Mouse (Mus musculus) spleen, adult 2 months (tissue): ENCODE results near the gene Washc2. TPM values are rescaled to one million over a fixed set of nuclear protein-coding genes. Genes with fewer than 3 reads are reported as not detected.
"Not testable (repeated sequence)": the region's sequence is repeated elsewhere in the genome, so short reads cannot be mapped to it uniquely, and the experiment has no call there.

ENCODE experiments used
- DNase-seq, 2 experiments: peaks; one replicate each; pipeline versions ENCODE4 v3.0.0 to v3.0.0-alpha.2; 2012 to 2021; ENCODE audit warnings: low spot score in 2 of 2, low read depth in 1 of 2
- H3K27ac ChIP-seq: fragments of 200-500 bp; 2 replicates; pipeline ENCODE4 v1.5.1; 2012; ENCODE audit warnings: low read length, inconsistent platforms; ENCODE audit not compliant: insufficient read depth
- H3K27me3 ChIP-seq: fragments of 200-500 bp; 2 replicates; pipeline ENCODE4 v1.6.1; 2012; ENCODE audit warnings: mild to moderate bottlenecking, moderate library complexity, low read length, inconsistent platforms; ENCODE audit not compliant: control insufficient read depth, insufficient read depth
- H3K36me3 ChIP-seq: fragments of 200-500 bp; 2 replicates; pipeline ENCODE4 v1.6.1; 2012; ENCODE audit warnings: mild to moderate bottlenecking, low read length, inconsistent platforms; ENCODE audit not compliant: control insufficient read depth, insufficient read depth
- H3K4me1 ChIP-seq: fragments of 200-500 bp; 2 replicates; pipeline ENCODE4 v1.6.1; 2011; ENCODE audit warnings: inconsistent platforms; ENCODE audit not compliant: control insufficient read depth, insufficient read depth, insufficient read length
- H3K4me3 ChIP-seq: fragments of 200-500 bp; 2 replicates; pipeline ENCODE4 v1.5.1; 2011; ENCODE audit warnings: mild to moderate bottlenecking, inconsistent platforms; ENCODE audit not compliant: insufficient read depth, insufficient read length; ENCODE audit errors: extremely low read depth
- CTCF ChIP-seq: fragments of 200-500 bp; IDR thresholded peaks from 2 replicates; pipeline ENCODE4 v1.5.1; 2011; ENCODE audit warnings: mild to moderate bottlenecking, inconsistent platforms; ENCODE audit not compliant: insufficient read depth, insufficient read length, insufficient replicate concordance; ENCODE audit errors: extremely low read depth
- POLR2A ChIP-seq: fragments of 200-500 bp; IDR thresholded peaks from 2 replicates; pipeline ENCODE4 v1.6.1; 2011; ENCODE audit warnings: low read depth, low read length, inconsistent platforms
- WGBS: fragments of 180-500 bp; shearing (Covaris S2); methylation state at CpG from one replicate; pipeline ENCODE4 v1.1.7; 2018; 5-methylcytosine and 5-hydroxymethylcytosine counted together
- polyA plus RNA-seq: library from polyadenylated mRNA; depleted of rRNA; stranded (reverse); fragments of >200 nt; gene quantifications from 2 replicates; pipeline ENCODE4 v1.2.3, GENCODE M21; 2012

Gene Washc2
- polyA plus RNA-seq, 1 experiment: 46.6 TPM

- Histone ChIP-seq H3K27me3 (no peaks in the 10 kb centered on the region), H3K4me3 (no peak overlapping the region), H3K4me1 (no peaks in the 10 kb centered on the region), H3K27ac (peak overlapping the region; percentile 55), H3K36me3 (peaks cover 32% of the 10 kb centered on the region)
- WGBS: 61% methylated on average over 11 of the region's 11 CpGs
- DNase-seq: no peak
- no peak for TF ChIP-seq POLR2A
- no peak for TF ChIP-seq CTCF
Measured at GRCm38 (mm10) chr6:116227767-116228166, 19.9 kb downstream of the Washc2 start.

- Histone ChIP-seq H3K4me1 (no peaks in the 10 kb centered on the region), H3K36me3 (peaks cover 27% of the 10 kb centered on the region), H3K27ac (no peak overlapping the region), H3K27me3 (no peaks in the 10 kb centered on the region), H3K4me3 (no peak overlapping the region)
- TF ChIP-seq POLR2A: no peak
- TF ChIP-seq CTCF: peak; percentile 90
- 58% methylated on average over 12 of the region's 12 CpGs for WGBS
- peak; percentile 19 to 63 for DNase-seq
Measured at GRCm38 (mm10) chr6:116228785-116229525, 21.1 kb downstream of the Washc2 start.

- DNase-seq, H3K4me1 ChIP-seq, H3K27ac ChIP-seq, H3K27me3 ChIP-seq, H3K4me3 ChIP-seq: not testable (repeated sequence)
- WGBS: 87% methylated on average over 2 of the region's 2 CpGs
- peaks cover 30% of the 10 kb centered on the region for H3K36me3 ChIP-seq
Measured at GRCm38 (mm10) chr6:116234821-116235220, 27.0 kb downstream of the Washc2 start.

GRCm38 (mm10) chr6:116235336-116235735, 27.5 kb downstream of the Washc2 start:
- Histone ChIP-seq H3K4me3 (no peak overlapping the region), H3K27ac (no peak overlapping the region), H3K4me1 (no peaks in the 10 kb centered on the region), H3K27me3 (no peaks in the 10 kb centered on the region), H3K36me3 (peaks cover 31% of the 10 kb centered on the region)
- TF ChIP-seq POLR2A (no peak), CTCF (no peak)
- WGBS: 93% methylated on average over 5 of the region's 5 CpGs
- no peak for DNase-seq

- 90% methylated on average over 5 of the region's 5 CpGs for WGBS
- no peak overlapping the region for H3K4me3 ChIP-seq
- no peak for TF ChIP-seq CTCF
- no peak for TF ChIP-seq POLR2A
- no peak overlapping the region for H3K27ac ChIP-seq
- H3K4me1 ChIP-seq: no peaks in the 10 kb centered on the region
- H3K36me3 ChIP-seq: peaks cover 29% of the 10 kb centered on the region
- DNase-seq: no peak
- no peaks in the 10 kb centered on the region for H3K27me3 ChIP-seq
Measured at GRCm38 (mm10) chr6:116238083-116238482, 30.2 kb downstream of the Washc2 start.

- H3K4me1 ChIP-seq: no peaks in the 10 kb centered on the region
- no peak for DNase-seq
- no peak overlapping the region for H3K27ac ChIP-seq
- no peak overlapping the region for H3K4me3 ChIP-seq
- peaks cover 32% of the 10 kb centered on the region for H3K36me3 ChIP-seq
- no peak for TF ChIP-seq CTCF
- no peak for TF ChIP-seq POLR2A
- no peaks in the 10 kb centered on the region for H3K27me3 ChIP-seq
- 66% methylated on average over 2 of the region's 2 CpGs for WGBS
Measured at GRCm38 (mm10) chr6:116240371-116240770, 32.5 kb downstream of the Washc2 start.

GRCm38 (mm10) chr6:116259649-116260048, 51.8 kb downstream of the Washc2 start:
- TF ChIP-seq CTCF: no peak
- TF ChIP-seq POLR2A: no peak

More at GRCm38 (mm10) chr6:116259649-116260048, 51.8 kb downstream of the Washc2 start:
- H3K4me3 ChIP-seq: no peak overlapping the region
- H3K36me3 ChIP-seq: peaks cover 24% of the 10 kb centered on the region
- H3K27ac ChIP-seq: no peak overlapping the region
- 96% methylated on average over 4 of the region's 4 CpGs for WGBS
- no peak for DNase-seq
- H3K4me1 ChIP-seq: no peaks in the 10 kb centered on the region
- no peaks in the 10 kb centered on the region for H3K27me3 ChIP-seq
